Mouse (Mus musculus): ENCODE measurements around the gene Olfm4. TPM values are rescaled to one million over a fixed set of nuclear protein-coding genes. Genes with fewer than 3 reads are reported as not detected.

Gene Olfm4
- polyA plus RNA-seq (2012; rRNA removed), result 1.00 and 1.3 TPM in 2 replicates

- DNase-seq (ENCODE audit: low read depth), result no peak
- TF ChIP-seq POLR2A (IDR thresholded peaks at IDR 0.05; ENCODE audit: borderline replicate concordance, extremely low read depth, insufficient read depth, insufficient read length, poor library complexity, severe bottlenecking), result no peak
- TF ChIP-seq CTCF (IDR thresholded peaks at IDR 0.05; ENCODE audit: borderline replicate concordance, extremely low read depth, insufficient read depth, insufficient read length), result no peak
These were observed at the start of gene Olfm4 for GRCm38 (mm10) chr14:79983781-79984180. Gene Olfm4, plus strand, starts transcription at chr14:79984081.

DNA sequence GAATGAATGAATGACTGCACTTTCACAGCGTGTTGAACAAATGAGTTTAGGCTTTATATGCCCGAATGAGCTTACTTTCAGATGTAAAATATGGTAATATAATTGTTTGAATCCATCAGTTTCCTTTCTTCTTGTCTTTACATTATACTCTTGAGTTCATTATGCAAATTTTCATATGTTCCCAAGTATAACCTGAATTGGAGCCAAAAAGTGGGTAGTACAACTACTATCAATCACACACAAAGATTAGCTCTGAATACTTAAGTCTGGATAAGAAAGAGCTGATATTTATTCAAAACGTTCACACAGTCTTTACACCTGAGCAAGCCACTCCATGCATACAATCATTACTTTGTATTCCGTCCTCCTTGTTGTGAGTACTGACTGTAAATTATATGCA, 49.5 kb upstream of the Olfm4 start:
- DNase-seq (ENCODE audit: low read depth), result peak; percentile 72
- no peak for TF ChIP-seq POLR2A (IDR thresholded peaks at IDR 0.05; ENCODE audit: borderline replicate concordance, extremely low read depth, insufficient read depth, insufficient read length, poor library complexity, severe bottlenecking)
- no peak for TF ChIP-seq CTCF (IDR thresholded peaks at IDR 0.05; ENCODE audit: borderline replicate concordance, extremely low read depth, insufficient read depth, insufficient read length)

- DNase-seq (ENCODE audit: low read depth), result peak; percentile 92
- no peak for TF ChIP-seq POLR2A (IDR thresholded peaks at IDR 0.05; ENCODE audit: borderline replicate concordance, extremely low read depth, insufficient read depth, insufficient read length, poor library complexity, severe bottlenecking)
- no peak for TF ChIP-seq CTCF (IDR thresholded peaks at IDR 0.05; ENCODE audit: borderline replicate concordance, extremely low read depth, insufficient read depth, insufficient read length)
These were observed 46.9 kb upstream of the Olfm4 start for GRCm38 (mm10) chr14:79936879-79937468.

DNA sequence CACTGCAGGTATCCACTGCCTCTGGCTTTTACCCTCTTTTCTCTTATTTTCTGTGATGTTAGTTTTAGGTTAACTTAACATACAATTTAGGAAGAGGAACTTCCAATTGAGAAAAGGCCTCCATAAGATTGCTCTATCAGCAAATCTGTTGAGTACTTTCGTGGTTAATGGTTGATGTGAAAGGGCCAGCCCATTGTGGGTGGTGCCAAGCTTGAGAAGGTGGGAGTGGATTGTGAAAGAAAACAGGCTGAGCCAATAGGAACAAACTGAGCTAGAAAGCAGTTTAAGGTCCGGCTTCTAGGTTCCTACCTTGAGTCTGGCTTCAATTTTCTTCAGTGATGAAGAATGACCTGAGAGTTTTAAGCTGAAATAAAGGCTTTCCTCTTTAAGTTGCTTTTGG, 38.0 kb upstream of the Olfm4 start:
- no peak for DNase-seq (ENCODE audit: low read depth)
- no peak for TF ChIP-seq CTCF (IDR thresholded peaks at IDR 0.05; ENCODE audit: borderline replicate concordance, extremely low read depth, insufficient read depth, insufficient read length)

- no peak for TF ChIP-seq POLR2A (IDR thresholded peaks at IDR 0.05; ENCODE audit: borderline replicate concordance, extremely low read depth, insufficient read depth, insufficient read length, poor library complexity, severe bottlenecking)
- no peak for TF ChIP-seq CTCF (IDR thresholded peaks at IDR 0.05; ENCODE audit: borderline replicate concordance, extremely low read depth, insufficient read depth, insufficient read length)
- no peak for DNase-seq (ENCODE audit: low read depth)
These were observed 28.2 kb upstream of the Olfm4 start for GRCm38 (mm10) chr14:79955678-79956077.

DNA sequence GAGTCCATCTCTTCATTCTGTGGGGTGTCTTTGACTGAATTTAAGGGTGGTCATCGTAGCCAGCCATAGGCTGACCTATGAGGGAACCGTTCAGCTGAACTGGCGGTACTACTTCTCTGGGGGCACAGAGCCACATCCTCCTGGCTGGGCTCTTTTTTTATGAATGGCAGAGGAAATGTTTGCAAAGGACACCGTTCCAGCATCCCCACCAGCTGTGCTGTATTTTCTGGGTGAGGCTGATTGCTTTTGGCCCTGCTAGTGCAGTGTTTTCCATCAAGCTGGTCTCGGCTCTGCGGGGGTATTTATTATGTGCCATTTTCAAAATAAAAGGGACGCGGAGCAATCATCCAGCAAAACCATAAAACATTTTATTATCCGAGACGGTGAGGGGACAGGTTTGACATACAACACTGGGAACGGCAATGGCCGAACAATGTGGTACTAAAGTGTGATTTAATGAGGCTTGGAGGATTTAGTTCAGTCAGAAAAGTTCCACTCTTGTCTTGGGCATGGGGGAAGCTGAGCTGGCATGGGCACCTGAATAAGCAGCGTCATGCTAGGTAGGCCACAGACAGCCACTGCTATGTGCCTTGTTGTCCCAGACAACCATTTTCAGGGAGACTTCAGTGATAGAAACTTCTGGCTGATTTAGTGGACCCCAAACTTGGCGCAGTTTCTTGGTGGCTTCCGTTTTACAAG, 25.9 kb upstream of the Olfm4 start:
- peak; percentile 42 for DNase-seq (ENCODE audit: low read depth)
- TF ChIP-seq CTCF (IDR thresholded peaks at IDR 0.05; ENCODE audit: borderline replicate concordance, extremely low read depth, insufficient read depth, insufficient read length) (no peak), POLR2A (IDR thresholded peaks at IDR 0.05; ENCODE audit: borderline replicate concordance, extremely low read depth, insufficient read depth, insufficient read length, poor library complexity, severe bottlenecking) (no peak)

DNA sequence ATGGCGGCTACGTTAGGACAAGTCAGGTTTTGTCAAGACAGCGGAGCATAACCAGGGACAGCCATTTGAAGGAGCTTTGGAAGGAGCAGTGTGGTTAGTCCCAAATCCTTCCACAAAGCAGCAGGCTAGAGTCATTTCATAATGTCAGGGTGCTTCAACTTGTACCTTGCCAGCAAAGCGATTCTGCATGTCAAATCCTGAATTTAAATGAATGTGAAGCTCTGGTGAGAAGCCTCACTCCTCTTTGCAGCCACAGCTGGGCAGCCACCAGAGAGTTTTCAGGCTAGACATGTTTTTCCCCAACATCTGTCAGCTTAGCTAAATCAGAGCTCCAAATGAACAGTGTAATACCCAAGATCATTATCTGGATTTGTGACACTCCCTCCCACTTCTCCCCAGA, 22.7 kb upstream of the Olfm4 start:
- peak; percentile 71 for DNase-seq (ENCODE audit: low read depth)
- TF ChIP-seq CTCF (IDR thresholded peaks at IDR 0.05; ENCODE audit: borderline replicate concordance, extremely low read depth, insufficient read depth, insufficient read length) (no peak), POLR2A (IDR thresholded peaks at IDR 0.05; ENCODE audit: borderline replicate concordance, extremely low read depth, insufficient read depth, insufficient read length, poor library complexity, severe bottlenecking) (no peak)

DNA sequence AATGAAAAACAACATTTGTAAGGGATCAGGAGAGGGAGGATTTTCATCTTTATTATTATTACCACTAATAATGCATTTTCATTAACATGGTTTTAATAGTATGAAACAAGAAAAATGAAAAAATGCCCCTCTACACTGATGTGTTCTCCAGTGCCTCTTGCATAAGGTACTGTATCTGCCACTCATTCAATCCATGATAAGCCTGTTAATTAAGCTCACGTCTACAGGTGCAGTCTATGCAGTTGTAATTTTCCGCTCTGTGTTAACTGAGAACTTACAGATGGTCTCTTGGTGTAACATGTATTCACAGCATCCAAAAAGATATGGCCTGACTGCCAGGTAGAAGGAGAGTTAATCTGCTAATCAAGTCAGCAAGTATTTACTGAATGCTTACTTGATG, 22.3 kb upstream of the Olfm4 start:
- DNase-seq (ENCODE audit: low read depth), result peak; percentile 47

DNA sequence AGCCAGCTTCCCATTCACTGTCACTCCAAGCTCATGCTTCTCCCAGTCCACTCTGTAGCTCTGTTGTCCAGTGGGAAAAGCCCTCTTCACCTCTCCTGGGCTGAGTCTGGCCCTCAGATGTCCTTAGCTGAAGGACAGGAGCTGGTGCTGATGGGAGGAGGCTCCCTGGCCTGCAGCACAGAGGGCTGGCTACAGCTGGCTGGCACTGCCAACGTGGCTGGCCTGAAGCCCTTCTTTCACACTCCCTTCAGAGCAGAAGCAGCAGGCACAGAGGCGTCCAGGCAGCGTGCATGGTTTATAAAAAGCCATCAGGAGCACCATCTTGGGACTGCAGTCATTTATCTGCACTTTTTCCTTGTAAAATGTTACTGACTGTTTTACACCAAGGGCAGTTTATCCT, 13.7 kb upstream of the Olfm4 start:
- TF ChIP-seq POLR2A (IDR thresholded peaks at IDR 0.05; ENCODE audit: borderline replicate concordance, extremely low read depth, insufficient read depth, insufficient read length, poor library complexity, severe bottlenecking) (no peak), CTCF (IDR thresholded peaks at IDR 0.05; ENCODE audit: borderline replicate concordance, extremely low read depth, insufficient read depth, insufficient read length) (no peak)
- peak; percentile 80 for DNase-seq (ENCODE audit: low read depth)

More for the DNA sequence above, 22.3 kb upstream of the Olfm4 start:
- TF ChIP-seq POLR2A (IDR thresholded peaks at IDR 0.05; ENCODE audit: borderline replicate concordance, extremely low read depth, insufficient read depth, insufficient read length, poor library complexity, severe bottlenecking) (no peak), CTCF (IDR thresholded peaks at IDR 0.05; ENCODE audit: borderline replicate concordance, extremely low read depth, insufficient read depth, insufficient read length) (no peak)

DNA sequence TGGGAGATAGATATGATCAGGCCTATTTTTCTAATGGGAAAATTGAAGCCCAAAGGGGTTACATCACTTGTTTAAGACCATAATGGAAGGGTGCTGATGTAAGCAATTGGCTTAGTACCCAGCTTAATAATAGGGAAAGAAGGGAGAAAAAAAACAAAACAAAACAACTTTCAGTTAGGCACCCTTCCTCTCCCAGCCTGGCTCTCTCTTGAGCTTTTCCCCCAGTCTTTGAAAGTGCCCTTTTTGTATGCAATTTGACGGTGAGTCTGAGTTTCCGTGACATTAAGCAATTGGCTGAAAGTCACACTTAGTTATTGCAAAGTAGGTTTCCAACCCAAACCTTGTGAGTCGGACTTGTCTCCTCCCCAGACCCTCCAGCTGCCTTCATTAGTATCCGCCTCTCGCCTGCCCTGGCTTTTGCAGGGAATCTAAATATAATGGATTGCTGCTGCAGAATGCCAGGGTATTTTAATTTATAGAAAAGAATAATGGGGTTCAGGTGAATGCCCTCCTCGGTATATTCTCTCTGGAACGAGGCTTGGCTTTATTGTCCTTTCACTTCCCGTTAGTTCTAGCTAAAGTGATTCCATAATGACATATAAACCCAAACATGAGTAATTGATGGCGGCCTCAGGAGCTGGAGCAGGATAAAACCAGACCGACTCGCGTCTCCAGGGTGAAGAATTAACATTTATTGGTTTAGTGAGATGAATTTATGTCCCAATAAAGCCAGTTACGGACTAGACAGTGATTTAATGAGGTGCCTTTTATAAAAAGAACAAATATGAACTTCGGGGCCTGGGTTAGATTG, 12.7 kb upstream of the Olfm4 start:
- TF ChIP-seq POLR2A (IDR thresholded peaks at IDR 0.05; ENCODE audit: borderline replicate concordance, extremely low read depth, insufficient read depth, insufficient read length, poor library complexity, severe bottlenecking) (no peak), CTCF (IDR thresholded peaks at IDR 0.05; ENCODE audit: borderline replicate concordance, extremely low read depth, insufficient read depth, insufficient read length) (no peak)
- DNase-seq (ENCODE audit: low read depth), result peak; percentile 85

- TF ChIP-seq POLR2A (IDR thresholded peaks at IDR 0.05; ENCODE audit: borderline replicate concordance, extremely low read depth, insufficient read depth, insufficient read length, poor library complexity, severe bottlenecking), result no peak
- TF ChIP-seq CTCF (IDR thresholded peaks at IDR 0.05; ENCODE audit: borderline replicate concordance, extremely low read depth, insufficient read depth, insufficient read length), result no peak
- DNase-seq (ENCODE audit: low read depth), result no peak
These were observed 2.4 kb upstream of the Olfm4 start for GRCm38 (mm10) chr14:79981437-79981836.

Data from brain, embryonic 14.5 days (tissue).